Mouse (Mus musculus): ENCODE measurements around the gene Psd.

GRCm38 (mm10) chr19:46322144-46322995 lies 4.6 kb downstream of the Psd start:
- no peak for TF ChIP-seq CTCF (IDR thresholded peaks at IDR 0.05; ENCODE audit: low read depth, low read length)
- TF ChIP-seq POLR2A (IDR thresholded peaks at IDR 0.05; ENCODE audit: extremely low read depth, insufficient read depth, low read length), result no peak

All from liver, adult 2 months (tissue).